Mouse (Mus musculus): ENCODE data around the gene Tex30.

GRCm38 (mm10) chr1:44119201-44120073 is 17.2 kb upstream of the Tex30 start:
- no peak for TF ChIP-seq CTCF (IDR thresholded peaks at IDR 0.05; ENCODE audit: borderline replicate concordance, insufficient read depth, low read length)
- TF ChIP-seq POLR2A (IDR thresholded peaks at IDR 0.05; ENCODE audit: low read depth, low read length): peak; percentile 84

All from embryonic fibroblast, embryonic 13.5 days (primary cell).